Mouse (Mus musculus) C2C12 (cell line): ENCODE data around the gene Spata17. TPM values are rescaled to one million over a fixed set of nuclear protein-coding genes. Genes with fewer than 3 reads are reported as not detected.
"Not testable (repeated sequence)": the region's sequence is repeated elsewhere in the genome, so short reads cannot be mapped to it uniquely, and the experiment has no call there.

Experiments used
- H3K27me3 ChIP-seq: one replicate; pipeline ENCODE4 v1.6.1; 2011; ENCODE audit not compliant: control insufficient read depth, insufficient read depth, insufficient read length
- H3K36me3 ChIP-seq: one replicate; pipeline ENCODE4 v1.6.1; 2011; ENCODE audit not compliant: control insufficient read depth, insufficient read depth
- H3K4me3 ChIP-seq: one replicate; pipeline ENCODE4 v1.5.1; 2011; ENCODE audit warnings: mild to moderate bottlenecking, control low read depth; ENCODE audit not compliant: poor library complexity, insufficient read depth, severe bottlenecking
- H3K79me2 ChIP-seq: one replicate; pipeline ENCODE4 v1.6.1; 2011; ENCODE audit not compliant: control insufficient read depth, insufficient read depth
- H3K79me3 ChIP-seq: one replicate; pipeline ENCODE4 v1.6.1; 2011; ENCODE audit warnings: low read depth, control low read depth
- H3ac ChIP-seq: one replicate; pipeline ENCODE3; 2011; ENCODE audit warnings: low read depth; ENCODE audit not compliant: control insufficient read depth, insufficient read length
- CEBPB ChIP-seq: IDR thresholded peaks from one replicate; pipeline ENCODE4 v1.6.1; 2011; ENCODE audit warnings: low read depth, mild to moderate bottlenecking, control low read depth, moderate library complexity
- CTCF ChIP-seq: IDR thresholded peaks from one replicate; pipeline ENCODE4 v1.5.1; 2011; ENCODE audit not compliant: control insufficient read depth, insufficient read depth, insufficient read length
- FOSL1 ChIP-seq: IDR thresholded peaks from one replicate; pipeline ENCODE4 v1.8.0; 2011; ENCODE audit warnings: mild to moderate bottlenecking, low read length; ENCODE audit not compliant: poor library complexity, insufficient read depth, severe bottlenecking
- MAX ChIP-seq: IDR thresholded peaks from one replicate; pipeline ENCODE4 v1.6.1; 2011; ENCODE audit warnings: mild to moderate bottlenecking, control low read depth
- MYOD1 ChIP-seq: IDR thresholded peaks from one replicate; pipeline ENCODE4 v1.6.1; 2011; ENCODE audit warnings: low read depth; ENCODE audit not compliant: control insufficient read depth, insufficient read length
- MYOG ChIP-seq: IDR thresholded peaks from one replicate; pipeline ENCODE4 v1.6.1; 2011; ENCODE audit not compliant: control insufficient read depth, insufficient read length; ENCODE audit errors: extremely low read depth
- USF1 ChIP-seq: IDR thresholded peaks from one replicate; pipeline ENCODE4 v1.6.1; 2011; ENCODE audit warnings: low read depth, mild to moderate bottlenecking, control low read depth, moderate library complexity
- polyA plus RNA-seq: library from polyadenylated mRNA; unstranded; fragments of >200 nt; fragmentation: generic; extraction: Trizol; gene quantifications from one replicate; pipeline ENCODE4 v1.2.1, GENCODE M21; 2012; ENCODE audit warnings: missing spikeins

Gene Spata17
- polyA plus RNA-seq, 1 experiment, result 0.08 TPM

- Histone ChIP-seq H3K27me3 (no peaks in the 10 kb centered on the region), H3K79me2 (no peaks in the 10 kb centered on the region), H3K79me3 (no peaks in the 10 kb centered on the region), H3ac (no peak overlapping the region), H3K4me3 (no peak overlapping the region), H3K36me3 (no peaks in the 10 kb centered on the region)
- TF ChIP-seq FOSL1 (no peak), MYOG (no peak), CTCF (peak; percentile 15)
These were observed 77.8 kb downstream of the Spata17 start for GRCm38 (mm10) chr1:187137426-187137825.

- H3K4me3 ChIP-seq, result no peak overlapping the region
- H3ac ChIP-seq, result no peak overlapping the region
- no peaks in the 10 kb centered on the region for H3K36me3 ChIP-seq
- H3K27me3 ChIP-seq, result no peaks in the 10 kb centered on the region
- no peaks in the 10 kb centered on the region for H3K79me3 ChIP-seq
- TF ChIP-seq USF1, result no peak
- TF ChIP-seq MYOG, result no peak
- no peak for TF ChIP-seq CTCF
- TF ChIP-seq MYOD1, result no peak
- no peak for TF ChIP-seq FOSL1
- TF ChIP-seq MAX, result no peak
- no peak for TF ChIP-seq CEBPB
- H3K79me2 ChIP-seq, result no peaks in the 10 kb centered on the region
These were observed 79.4 kb downstream of the Spata17 start for GRCm38 (mm10) chr1:187135887-187136286.

GRCm38 (mm10) chr1:187133841-187134240, 81.4 kb downstream of the Spata17 start:
- Histone ChIP-seq H3ac (no peak overlapping the region), H3K4me3 (no peak overlapping the region), H3K27me3 (no peaks in the 10 kb centered on the region), H3K79me2 (no peaks in the 10 kb centered on the region), H3K79me3 (no peaks in the 10 kb centered on the region), H3K36me3 (no peaks in the 10 kb centered on the region)
- TF ChIP-seq MAX (no peak), FOSL1 (no peak), USF1 (no peak), CTCF (no peak), CEBPB (no peak), MYOG (no peak), MYOD1 (no peak)

DNA sequence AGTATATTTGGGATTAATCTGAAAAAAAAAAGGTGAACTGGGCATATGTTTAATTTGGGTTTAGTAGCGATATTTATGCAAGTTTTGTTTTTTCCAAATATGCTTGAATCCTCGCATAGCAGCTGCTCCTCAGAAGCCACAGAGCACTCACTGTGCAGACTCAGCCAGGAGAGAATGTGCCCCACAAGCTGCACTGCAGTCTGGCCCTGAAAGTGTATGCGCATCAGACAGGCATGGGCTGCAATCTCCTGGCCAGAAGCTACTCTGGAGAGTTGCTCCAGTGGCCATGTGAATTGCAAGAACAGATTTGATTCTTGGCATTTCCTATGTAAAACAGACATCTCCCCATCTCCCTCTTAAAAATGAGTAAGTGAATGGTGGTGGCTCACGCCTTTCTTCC, 82.9 kb downstream of the Spata17 start:
- Histone ChIP-seq H3K79me2 (no peaks in the 10 kb centered on the region), H3K27me3 (no peaks in the 10 kb centered on the region), H3K36me3 (no peaks in the 10 kb centered on the region), H3K79me3 (no peaks in the 10 kb centered on the region), H3ac (no peak overlapping the region), H3K4me3 (no peak overlapping the region)
- TF ChIP-seq USF1, result no peak
- no peak for TF ChIP-seq CTCF
- no peak for TF ChIP-seq CEBPB
- TF ChIP-seq FOSL1, result no peak
- no peak for TF ChIP-seq MYOG
- no peak for TF ChIP-seq MYOD1
- no peak for TF ChIP-seq MAX

DNA sequence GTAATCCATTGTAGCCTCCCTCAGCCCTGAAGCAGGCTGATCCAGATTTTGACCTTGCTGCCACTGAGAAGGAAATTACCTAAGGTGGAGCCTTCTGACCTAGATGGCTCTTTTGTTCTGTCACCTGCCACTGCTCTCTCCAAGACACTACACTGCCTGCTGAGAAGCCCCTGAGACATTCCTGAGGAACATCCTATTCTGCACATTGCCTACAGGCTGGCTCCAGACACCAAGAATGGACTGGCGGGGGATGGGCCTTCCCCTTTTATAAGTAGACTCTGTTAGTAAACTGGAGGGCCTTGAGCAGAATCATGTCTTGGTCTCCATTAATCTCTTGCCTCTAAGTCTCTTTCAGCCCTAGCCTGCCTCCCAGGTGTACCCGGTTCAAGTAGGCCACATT, 87.7 kb downstream of the Spata17 start:
- not testable (repeated sequence) for H3K4me3 ChIP-seq, H3K27me3 ChIP-seq, H3ac ChIP-seq, H3K79me2 ChIP-seq, H3K79me3 ChIP-seq, H3K36me3 ChIP-seq

DNA sequence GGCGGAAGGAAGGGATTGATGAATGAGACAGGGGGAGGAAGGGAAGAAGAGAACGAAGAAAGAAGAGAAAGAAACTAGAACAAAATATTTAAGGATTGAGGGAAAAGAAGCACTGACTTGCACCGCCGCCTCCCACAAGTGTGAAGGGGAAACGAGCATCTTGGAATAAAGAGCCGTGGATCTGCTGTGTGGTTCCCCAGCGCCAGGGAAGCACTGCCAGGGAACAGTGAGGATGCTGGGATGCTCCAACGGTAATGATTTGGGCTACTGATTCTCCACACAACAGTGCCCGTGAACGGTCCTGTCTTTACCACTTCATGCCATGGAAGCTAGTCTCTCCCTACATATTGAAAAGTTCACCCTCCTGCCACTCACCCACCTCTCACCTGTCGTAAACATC, 89.5 kb downstream of the Spata17 start:
- Histone ChIP-seq H3K79me3 (no peaks in the 10 kb centered on the region), H3K27me3 (no peaks in the 10 kb centered on the region), H3K36me3 (no peaks in the 10 kb centered on the region), H3K79me2 (no peaks in the 10 kb centered on the region), H3K4me3 (no peak overlapping the region), H3ac (no peak overlapping the region)
- TF ChIP-seq MYOD1 (no peak), USF1 (no peak), MYOG (no peak), CTCF (no peak), CEBPB (no peak), FOSL1 (no peak), MAX (no peak)
